Mouse (Mus musculus): Measurements from ENCODE around the gene Nav3. TPM values are rescaled to one million over a fixed set of nuclear protein-coding genes. Genes with fewer than 3 reads are reported as not detected.

The Nav3 gene
- polyA plus RNA-seq, 1 experiment from 2014 or later, result 2.3 TPM

DNA sequence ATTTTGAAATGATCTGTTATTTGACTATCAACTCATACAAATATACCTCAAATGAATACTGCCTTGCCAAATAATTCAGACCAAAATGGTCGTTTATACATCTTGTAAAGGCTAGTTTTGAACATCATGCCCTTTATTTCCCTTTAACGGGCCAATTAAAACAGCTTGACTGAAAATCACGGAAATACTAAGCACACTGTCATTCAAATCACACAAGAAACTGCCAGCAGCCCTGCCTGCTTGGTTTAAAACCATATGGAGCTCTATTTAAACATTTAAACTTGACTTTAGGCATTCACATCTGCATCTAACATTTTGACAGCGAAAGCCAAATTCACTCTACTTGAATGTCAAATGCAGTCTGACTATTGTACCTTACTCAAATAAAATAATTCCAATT, 481.8 kb downstream of the Nav3 start:
- Histone ChIP-seq H3K27ac (no peak overlapping the region), H3K27me3 (no peaks in the 10 kb centered on the region), H3K9ac (no peak overlapping the region), H3K4me2 (no peak overlapping the region), H3K4me3 (no peak overlapping the region), H3K9me3 (replicated peaks) (no peaks in the 10 kb centered on the region), H3K36me3 (no peaks in the 10 kb centered on the region), H3K4me1 (replicated peaks) (no peaks in the 10 kb centered on the region)
- no peak for ATAC-seq (replicated peaks; ENCODE audit: insufficient number of reproducible peaks, insufficient read depth, low FRiP score, low read depth)
- WGBS, result 75% methylated on average over 4 of the region's 4 CpGs

DNA sequence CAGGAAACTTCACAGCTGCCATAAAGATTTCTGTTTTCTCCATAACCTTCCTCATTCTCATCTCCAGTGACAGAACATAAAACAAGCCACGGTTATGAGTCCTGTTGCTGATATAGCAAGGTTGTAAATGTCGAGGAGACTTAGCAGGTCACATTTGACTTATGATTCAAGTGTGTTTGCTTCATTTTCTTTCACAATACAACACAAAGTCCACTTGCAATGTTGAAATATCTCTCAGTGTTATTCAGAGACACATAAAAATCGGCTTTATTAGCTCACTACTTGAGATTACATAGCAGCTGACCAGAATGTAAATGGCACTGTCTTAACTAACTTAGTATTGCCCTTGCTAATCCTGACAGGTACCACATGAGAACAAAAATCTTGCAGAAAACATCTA, 482.5 kb downstream of the Nav3 start:
- H3K9ac ChIP-seq, result no peak overlapping the region
- WGBS, result 46% methylated on average over 3 of the region's 3 CpGs
- no peak overlapping the region for H3K4me3 ChIP-seq
- H3K4me1 ChIP-seq (replicated peaks), result no peaks in the 10 kb centered on the region
- no peaks in the 10 kb centered on the region for H3K27me3 ChIP-seq
- H3K27ac ChIP-seq, result no peak overlapping the region
- H3K9me3 ChIP-seq (replicated peaks), result no peaks in the 10 kb centered on the region
- no peak overlapping the region for H3K4me2 ChIP-seq
- ATAC-seq (replicated peaks; ENCODE audit: insufficient number of reproducible peaks, insufficient read depth, low FRiP score, low read depth), result no peak
- H3K36me3 ChIP-seq, result no peaks in the 10 kb centered on the region

- Histone ChIP-seq H3K27ac (no peak overlapping the region), H3K4me2 (no peak overlapping the region), H3K36me3 (no peaks in the 10 kb centered on the region), H3K4me3 (no peak overlapping the region), H3K4me1 (replicated peaks) (no peaks in the 10 kb centered on the region), H3K27me3 (no peaks in the 10 kb centered on the region), H3K9ac (no peak overlapping the region), H3K9me3 (replicated peaks) (no peaks in the 10 kb centered on the region)
- 46% methylated on average over 3 of the region's 3 CpGs for WGBS
- no peak; the same call in 1 of the 2 replicates for ATAC-seq (replicated peaks; ENCODE audit: insufficient number of reproducible peaks, insufficient read depth, low FRiP score, low read depth)
These were observed 505.7 kb downstream of the Nav3 start for GRCm38 (mm10) chr10:109950296-109950695.

- 79% methylated on average over 5 of the region's 5 CpGs for WGBS
- Histone ChIP-seq H3K36me3 (no peaks in the 10 kb centered on the region), H3K4me1 (replicated peaks) (no peaks in the 10 kb centered on the region), H3K9me3 (replicated peaks) (no peaks in the 10 kb centered on the region), H3K27ac (no peak overlapping the region), H3K4me2 (no peak overlapping the region), H3K9ac (no peak overlapping the region), H3K27me3 (no peaks in the 10 kb centered on the region), H3K4me3 (no peak overlapping the region)
- no peak for ATAC-seq (replicated peaks; ENCODE audit: insufficient number of reproducible peaks, insufficient read depth, low FRiP score, low read depth)
These were observed 526.7 kb downstream of the Nav3 start for GRCm38 (mm10) chr10:109929319-109929622.

- no peak overlapping the region for H3K9ac ChIP-seq
- no peak overlapping the region for H3K4me2 ChIP-seq
- WGBS, result 72% methylated on average over 8 of the region's 8 CpGs
- ATAC-seq (replicated peaks; ENCODE audit: insufficient number of reproducible peaks, insufficient read depth, low FRiP score, low read depth), result no peak
- H3K9me3 ChIP-seq (replicated peaks), result no peaks in the 10 kb centered on the region
- H3K4me3 ChIP-seq, result no peak overlapping the region
- H3K27me3 ChIP-seq, result no peaks in the 10 kb centered on the region
- H3K27ac ChIP-seq, result no peak overlapping the region
- H3K36me3 ChIP-seq, result no peaks in the 10 kb centered on the region
- no peaks in the 10 kb centered on the region for H3K4me1 ChIP-seq (replicated peaks)
These were observed 527.3 kb downstream of the Nav3 start for GRCm38 (mm10) chr10:109928547-109929318.

- H3K4me2 ChIP-seq, result no peak overlapping the region
- H3K27me3 ChIP-seq, result no peaks in the 10 kb centered on the region
- no peak for ATAC-seq (replicated peaks; ENCODE audit: insufficient number of reproducible peaks, insufficient read depth, low FRiP score, low read depth)
- H3K9me3 ChIP-seq (replicated peaks), result no peaks in the 10 kb centered on the region
- H3K27ac ChIP-seq, result no peak overlapping the region
- no peak overlapping the region for H3K9ac ChIP-seq
- 69% methylated on average over 3 of the region's 3 CpGs for WGBS
- no peaks in the 10 kb centered on the region for H3K36me3 ChIP-seq
- 0 out of 2 replicates have a peak, but pooled peaks cover 2% of the 10 kb centered on the region for H3K4me1 ChIP-seq (replicated peaks)
- H3K4me3 ChIP-seq, result no peak overlapping the region
These were observed 529.9 kb downstream of the Nav3 start for GRCm38 (mm10) chr10:109926149-109926548.

DNA sequence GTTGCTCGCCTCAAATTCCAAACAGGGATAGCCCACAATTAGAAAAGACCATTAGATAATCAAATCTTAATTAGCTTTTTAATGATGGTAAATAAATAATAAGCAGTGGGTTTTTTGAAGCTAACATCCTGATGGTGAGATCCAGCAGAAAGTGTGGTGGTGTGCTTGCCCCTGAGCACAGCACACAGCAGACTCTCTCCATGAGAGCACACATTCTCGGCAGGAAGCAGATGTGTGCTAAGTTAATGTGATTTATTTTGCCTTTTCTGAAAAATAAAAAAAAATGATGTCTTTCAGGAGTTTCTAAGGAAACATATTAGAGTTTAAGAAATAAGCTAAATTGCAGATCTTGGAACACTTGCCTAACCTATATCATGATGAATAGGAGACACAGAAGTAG, 531.9 kb downstream of the Nav3 start:
- H3K27me3 ChIP-seq, result no peaks in the 10 kb centered on the region
- no peaks in the 10 kb centered on the region for H3K36me3 ChIP-seq
- no peak for ATAC-seq (replicated peaks; ENCODE audit: insufficient number of reproducible peaks, insufficient read depth, low FRiP score, low read depth)
- H3K27ac ChIP-seq, result no peak overlapping the region
- 73% methylated on average over 2 of the region's 2 CpGs for WGBS
- H3K9ac ChIP-seq, result no peak overlapping the region
- H3K9me3 ChIP-seq (replicated peaks), result no peaks in the 10 kb centered on the region
- no peak overlapping the region for H3K4me2 ChIP-seq
- H3K4me3 ChIP-seq, result no peak overlapping the region
- 0 out of 2 replicates have a peak, but pooled peaks cover 2% of the 10 kb centered on the region for H3K4me1 ChIP-seq (replicated peaks)

DNA sequence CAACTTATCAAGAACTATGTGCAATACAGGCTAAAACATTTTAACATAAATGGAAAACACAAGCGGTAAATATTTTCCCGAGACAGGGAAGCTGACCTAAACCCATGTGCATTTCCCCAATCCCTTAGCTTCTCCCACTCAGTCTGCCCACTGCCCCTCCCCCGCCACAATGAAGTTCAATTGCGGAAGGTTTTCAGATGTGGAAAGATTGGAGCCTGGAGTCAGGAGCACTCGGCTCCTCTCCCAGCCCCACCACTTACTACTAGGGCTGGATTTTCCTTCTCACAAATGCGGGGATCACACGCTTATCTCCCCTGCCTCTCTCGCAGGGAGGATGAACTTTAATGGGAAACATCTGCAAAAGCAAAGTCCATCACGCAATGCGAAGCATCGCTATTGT, 534.6 kb downstream of the Nav3 start:
- H3K4me1 ChIP-seq (replicated peaks), result 0 out of 2 replicates have a peak, but pooled peaks cover 2% of the 10 kb centered on the region
- H3K36me3 ChIP-seq, result no peaks in the 10 kb centered on the region
- 41% methylated on average over 11 of the region's 11 CpGs for WGBS
- no peak overlapping the region for H3K27ac ChIP-seq
- H3K9me3 ChIP-seq (replicated peaks), result no peaks in the 10 kb centered on the region
- no peaks in the 10 kb centered on the region for H3K27me3 ChIP-seq
- H3K4me3 ChIP-seq, result peak overlapping the region; percentile 21
- no peak for ATAC-seq (replicated peaks; ENCODE audit: insufficient number of reproducible peaks, insufficient read depth, low FRiP score, low read depth)
- peak overlapping the region; percentile 47 for H3K4me2 ChIP-seq
- H3K9ac ChIP-seq, result no peak overlapping the region

DNA sequence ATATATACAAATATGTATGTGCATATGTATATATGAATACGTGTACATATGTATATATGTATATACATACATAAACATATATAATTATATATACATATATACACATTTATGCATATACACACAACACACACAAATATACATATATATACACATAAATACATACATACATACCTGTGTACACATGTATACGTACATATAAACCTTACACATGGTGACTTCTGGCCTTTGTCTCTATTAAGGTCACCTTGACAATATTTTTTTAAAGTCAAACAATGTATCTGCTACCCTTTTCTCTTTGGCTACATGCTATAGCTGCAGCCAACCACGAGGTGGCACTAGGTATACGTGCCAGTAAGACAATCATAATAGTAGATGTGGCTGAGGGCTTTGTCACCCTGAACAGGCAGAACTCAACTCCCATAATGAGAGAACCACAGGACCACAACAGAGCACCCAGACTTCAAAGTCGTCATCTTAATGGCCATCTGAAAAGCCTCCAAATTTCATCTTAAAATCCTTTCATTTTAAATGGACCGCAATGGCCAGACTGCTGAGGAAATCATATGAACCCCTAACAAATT, 535.3 kb downstream of the Nav3 start:
- H3K27ac ChIP-seq, result no peak overlapping the region
- peak; percentile 58; the same call in 1 of the 2 replicates for ATAC-seq (replicated peaks; ENCODE audit: insufficient number of reproducible peaks, insufficient read depth, low FRiP score, low read depth)
- no peak overlapping the region for H3K9ac ChIP-seq
- no peaks in the 10 kb centered on the region for H3K36me3 ChIP-seq
- 0 out of 2 replicates have a peak, but pooled peaks cover 2% of the 10 kb centered on the region for H3K4me1 ChIP-seq (replicated peaks)
- peak overlapping the region; percentile 21; the same call in 1 of the 2 replicates for H3K4me3 ChIP-seq
- WGBS, result 13% methylated on average over 6 of the region's 6 CpGs
- H3K9me3 ChIP-seq (replicated peaks), result no peaks in the 10 kb centered on the region
- no peaks in the 10 kb centered on the region for H3K27me3 ChIP-seq
- peak overlapping the region; percentile 47 for H3K4me2 ChIP-seq

- Histone ChIP-seq H3K4me1 (replicated peaks) (0 out of 2 replicates have a peak, but pooled peaks cover 2% of the 10 kb centered on the region), H3K36me3 (no peaks in the 10 kb centered on the region), H3K9me3 (replicated peaks) (no peaks in the 10 kb centered on the region), H3K9ac (no peak overlapping the region), H3K27me3 (no peaks in the 10 kb centered on the region), H3K27ac (no peak overlapping the region), H3K4me3 (no peak overlapping the region), H3K4me2 (no peak overlapping the region)
- no peak for ATAC-seq (replicated peaks; ENCODE audit: insufficient number of reproducible peaks, insufficient read depth, low FRiP score, low read depth)
- WGBS, result 39% methylated on average over 1 of the region's 1 CpGs
These were observed 536.5 kb downstream of the Nav3 start for GRCm38 (mm10) chr10:109919515-109919914.

- H3K36me3 ChIP-seq, result no peaks in the 10 kb centered on the region
- no peak for ATAC-seq (replicated peaks; ENCODE audit: insufficient number of reproducible peaks, insufficient read depth, low FRiP score, low read depth)
- no peak overlapping the region for H3K9ac ChIP-seq
- peaks cover 3% of the 10 kb centered on the region; the same call in 1 of the 2 replicates for H3K4me1 ChIP-seq (replicated peaks)
- no peak overlapping the region for H3K4me3 ChIP-seq
- H3K4me2 ChIP-seq, result no peak overlapping the region
- WGBS, result 75% methylated on average over 4 of the region's 4 CpGs
- H3K9me3 ChIP-seq (replicated peaks), result no peaks in the 10 kb centered on the region
- no peak overlapping the region for H3K27ac ChIP-seq
- no peaks in the 10 kb centered on the region for H3K27me3 ChIP-seq
These were observed 548.8 kb downstream of the Nav3 start for GRCm38 (mm10) chr10:109907206-109907605.

GRCm38 (mm10) chr10:109906413-109906785, 549.6 kb downstream of the Nav3 start:
- WGBS, result 29% methylated on average over 6 of the region's 6 CpGs
- Histone ChIP-seq H3K27ac (no peak overlapping the region), H3K4me3 (no peak overlapping the region), H3K9ac (no peak overlapping the region), H3K36me3 (no peaks in the 10 kb centered on the region), H3K9me3 (replicated peaks) (no peaks in the 10 kb centered on the region), H3K27me3 (no peaks in the 10 kb centered on the region), H3K4me1 (replicated peaks) (peaks cover 3% of the 10 kb centered on the region; the same call in 1 of the 2 replicates), H3K4me2 (no peak overlapping the region)
- no peak for ATAC-seq (replicated peaks; ENCODE audit: insufficient number of reproducible peaks, insufficient read depth, low FRiP score, low read depth)
